In the genomic region with DNA sequence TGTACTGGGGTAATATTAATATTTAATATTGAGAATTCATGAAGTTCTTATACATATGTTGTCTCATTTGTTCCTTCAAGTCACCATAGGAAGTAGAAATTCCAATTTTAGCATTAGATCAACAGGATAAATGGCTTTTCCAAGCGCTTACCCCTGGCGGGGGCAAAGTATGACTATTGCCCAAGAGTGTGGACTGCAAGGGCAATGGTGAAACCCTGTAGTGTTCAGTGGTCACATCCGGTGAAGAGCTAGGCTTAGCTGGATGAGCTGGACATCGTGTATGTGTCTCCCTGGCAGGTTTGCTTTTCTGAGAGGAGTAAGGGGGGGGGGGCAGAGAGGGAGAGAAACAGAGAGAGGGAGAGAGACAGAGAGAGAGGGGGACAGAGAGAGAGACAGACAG, we compare ENCODE assay signal across 19 mouse cellular contexts.
"Had no signal": no experiment of that assay in that cellular context is flagged by ENCODE, and none has a peak within 500 bp of the region (broad histone marks: within the 10 kb centered on the region; RNA-seq: fewer than 3 reads in every experiment).

No protein-coding gene starts in this region.

- H3K36me3 ChIP-seq: midbrain, embryonic 10.5 days; midbrain, embryonic 12.5 days; neural tube, embryonic 13.5 days; neural tube, embryonic 15.5 days had no signal

- ATAC-seq: midbrain, embryonic 16.5 days had no signal

- DNase-seq: lung, adult 18-20 months; lung, embryonic 14.5 days; lung, postnatal 10 days; lung, postnatal 4 days; midbrain, embryonic 14.5 days; retina, postnatal 1 day; right cerebral cortex, adult 18-20 months; right cerebral cortex, postnatal 25 days; right cerebral cortex, postnatal 4 days; spleen, adult 18-20 months; thymus, adult 18-20 months; thymus, postnatal 14 days; thymus, postnatal 36 days had no signal

- H3K9me3 ChIP-seq: midbrain, embryonic 10.5 days; midbrain, embryonic 12.5 days; neural tube, embryonic 13.5 days; neural tube, embryonic 15.5 days had no signal

- H3K9ac ChIP-seq: lung, embryonic 14.5 days; midbrain, embryonic 12.5 days; neural tube, embryonic 13.5 days; neural tube, embryonic 15.5 days had no signal

- H3K4me3 ChIP-seq: midbrain, embryonic 10.5 days; midbrain, embryonic 12.5 days; myocyte; neural tube, embryonic 13.5 days; neural tube, embryonic 15.5 days had no signal

- H3K4me2 ChIP-seq: lung, embryonic 14.5 days; midbrain, embryonic 12.5 days; neural tube, embryonic 13.5 days; neural tube, embryonic 15.5 days had no signal

- H3K27me3 ChIP-seq: midbrain, embryonic 12.5 days; neural tube, embryonic 13.5 days; neural tube, embryonic 15.5 days had no signal

- H3K27ac ChIP-seq: midbrain, embryonic 10.5 days; midbrain, embryonic 12.5 days; neural tube, embryonic 13.5 days; neural tube, embryonic 15.5 days had no signal
